Mouse (Mus musculus): ENCODE results near the gene Prkra. TPM values are rescaled to one million over a fixed set of nuclear protein-coding genes. Genes with fewer than 3 reads are reported as not detected.
"Not testable (repeated sequence)": the region's sequence is repeated elsewhere in the genome, so short reads cannot be mapped to it uniquely, and the experiment has no call there.

Prkra gene
- polyA plus RNA-seq, 1 experiment from 2014 or later = 33.1 TPM

DNA sequence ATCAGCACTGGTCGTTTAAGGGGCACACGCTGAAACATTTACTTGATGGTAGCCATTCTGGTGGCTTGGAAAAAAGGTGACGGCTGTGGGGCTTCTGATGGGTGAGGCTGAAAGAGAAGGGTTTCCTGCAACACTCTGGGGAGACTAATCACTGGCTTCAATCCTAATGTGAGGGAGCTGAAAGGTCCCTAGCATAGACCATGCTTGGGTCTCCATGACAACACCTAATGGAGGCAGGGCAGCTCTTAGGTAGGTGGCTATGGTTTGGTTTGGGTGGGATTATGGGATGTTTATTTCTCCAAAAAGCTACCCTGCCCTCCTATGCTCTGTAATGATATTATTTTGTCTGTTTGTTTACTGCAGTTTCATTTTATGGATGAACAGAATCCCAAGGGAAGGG, 7.6 kb upstream of the Prkra start:
- no peak overlapping the region for H3K4me3 ChIP-seq
- 65% methylated on average over 3 of the region's 3 CpGs for WGBS
- no peaks in the 10 kb centered on the region for H3K36me3 ChIP-seq
- no peak overlapping the region for H3K4me2 ChIP-seq
- H3K27ac ChIP-seq (ENCODE audit: poor library complexity, severe bottlenecking) = no peak overlapping the region
- no peaks in the 10 kb centered on the region for H3K27me3 ChIP-seq (replicated peaks)
- no peak overlapping the region for H3K9ac ChIP-seq
- no peaks in the 10 kb centered on the region for H3K4me1 ChIP-seq (replicated peaks)
- H3K9me3 ChIP-seq (replicated peaks) = no peaks in the 10 kb centered on the region
- ATAC-seq (ENCODE audit: insufficient number of reproducible peaks, low FRiP score) = no peak

DNA sequence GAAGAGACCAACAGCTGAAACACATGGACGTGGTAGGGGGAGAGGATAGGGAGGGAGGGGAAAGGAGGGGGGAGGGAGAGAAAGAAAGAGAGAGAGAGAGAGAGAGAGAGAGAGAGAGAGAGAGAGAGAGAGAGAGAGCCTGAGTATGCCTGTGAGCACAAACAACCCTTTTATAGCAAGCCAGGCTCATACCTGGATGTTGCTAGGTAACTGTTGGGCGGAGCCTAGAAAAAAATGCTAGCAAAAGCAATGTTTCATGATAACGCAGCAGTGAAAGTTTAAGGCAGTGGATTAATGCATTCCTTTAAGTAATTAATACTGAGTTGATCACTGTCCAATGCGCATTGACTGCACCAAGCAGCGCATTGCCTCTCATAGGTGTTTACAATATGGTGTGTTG, 6.8 kb upstream of the Prkra start:
- Histone ChIP-seq H3K4me3 (no peak overlapping the region), H3K36me3 (no peaks in the 10 kb centered on the region), H3K27ac (ENCODE audit: poor library complexity, severe bottlenecking) (no peak overlapping the region), H3K9ac (no peak overlapping the region), H3K4me1 (replicated peaks) (no peaks in the 10 kb centered on the region), H3K4me2 (no peak overlapping the region), H3K27me3 (replicated peaks) (no peaks in the 10 kb centered on the region), H3K9me3 (replicated peaks) (no peaks in the 10 kb centered on the region)
- ATAC-seq (ENCODE audit: insufficient number of reproducible peaks, low FRiP score) = no peak
- WGBS = 73% methylated on average over 5 of the region's 5 CpGs

GRCm38 (mm10) chr2:76653070-76653469, 5.3 kb upstream of the Prkra start:
- Histone ChIP-seq H3K27me3 (replicated peaks) (no peaks in the 10 kb centered on the region), H3K4me3 (no peak overlapping the region), H3K9ac (no peak overlapping the region), H3K36me3 (no peaks in the 10 kb centered on the region), H3K4me2 (no peak overlapping the region), H3K4me1 (replicated peaks) (peaks cover 3% of the 10 kb centered on the region; the same call in 1 of the 2 replicates), H3K27ac (ENCODE audit: poor library complexity, severe bottlenecking) (no peak overlapping the region), H3K9me3 (replicated peaks) (no peaks in the 10 kb centered on the region)
- no peak for ATAC-seq (ENCODE audit: insufficient number of reproducible peaks, low FRiP score)
- 83% methylated on average over 4 of the region's 4 CpGs for WGBS

DNA sequence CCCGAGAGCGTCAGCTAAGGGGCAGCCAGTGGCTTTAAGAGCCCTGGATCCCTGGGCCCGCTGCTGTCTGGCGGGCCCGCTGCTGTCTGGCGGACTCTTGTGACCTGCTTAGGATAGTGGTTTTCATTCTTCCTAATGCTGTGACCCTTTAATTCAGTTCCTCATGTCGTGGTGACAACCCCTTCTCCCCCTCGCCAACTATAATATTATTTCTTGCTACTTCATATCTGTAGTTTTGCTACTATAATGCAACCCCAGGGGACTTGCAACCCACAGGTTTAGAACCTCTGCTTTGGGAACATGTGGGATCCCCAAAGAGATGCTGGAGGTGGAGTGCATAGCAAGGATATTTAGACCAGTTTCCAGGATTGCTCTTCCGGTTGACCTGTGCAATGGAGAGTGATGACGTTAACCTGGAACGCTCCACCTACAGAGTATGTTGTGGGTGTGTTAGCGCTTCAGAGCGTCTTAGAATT, 889 bp upstream of the Prkra start:
- Histone ChIP-seq H3K27ac (ENCODE audit: poor library complexity, severe bottlenecking) (peak overlapping the region; percentile 92), H3K4me2 (peak overlapping the region; percentile 95), H3K4me3 (peak overlapping the region; percentile 87), H3K4me1 (replicated peaks) (peaks cover 21% of the 10 kb centered on the region), H3K27me3 (replicated peaks) (no peaks in the 10 kb centered on the region), H3K9me3 (replicated peaks) (no peaks in the 10 kb centered on the region), H3K9ac (peak overlapping the region; percentile 69), H3K36me3 (0 out of 2 replicates have a peak, but pooled peaks cover 10% of the 10 kb centered on the region)
- 29% methylated on average over 13 of the region's 13 CpGs for WGBS
- ATAC-seq (ENCODE audit: insufficient number of reproducible peaks, low FRiP score) = no peak

DNA sequence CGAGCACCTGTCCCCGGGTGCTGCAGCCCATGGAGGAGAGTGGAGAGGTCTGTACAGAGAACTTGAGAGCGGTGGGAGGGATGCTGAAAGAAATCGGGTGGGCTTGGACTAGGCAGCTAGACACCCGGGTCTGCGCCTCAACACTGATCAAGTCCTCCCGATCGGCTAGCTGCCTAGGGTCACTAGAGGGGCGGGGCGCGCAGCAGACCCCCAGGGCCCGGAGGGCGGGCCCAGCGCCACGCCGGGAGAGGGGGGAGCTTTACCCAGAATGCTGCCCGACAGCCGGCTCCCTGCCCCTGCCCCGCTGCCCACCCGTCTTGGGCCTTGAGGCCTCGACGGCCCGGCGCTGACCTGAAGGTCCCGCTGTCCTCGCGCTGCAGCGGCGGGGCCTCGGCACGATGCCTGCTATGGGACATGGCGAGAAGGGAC, 360 bp downstream of the Prkra start:
- Histone ChIP-seq H3K4me2 (peak overlapping the region; percentile 95), H3K27me3 (replicated peaks) (no peaks in the 10 kb centered on the region), H3K36me3 (peaks cover 12% of the 10 kb centered on the region), H3K9ac (peak overlapping the region; percentile 89), H3K4me3 (peak overlapping the region; percentile 87), H3K27ac (ENCODE audit: poor library complexity, severe bottlenecking) (peak overlapping the region; percentile 92), H3K9me3 (replicated peaks) (no peaks in the 10 kb centered on the region), H3K4me1 (replicated peaks) (peaks cover 23% of the 10 kb centered on the region)
- WGBS = 1% methylated on average over 26 of the region's 32 CpGs
- ATAC-seq (ENCODE audit: insufficient number of reproducible peaks, low FRiP score) = peak; percentile 54

GRCm38 (mm10) chr2:76643801-76644200, 4.0 kb downstream of the Prkra start:
- Histone ChIP-seq H3K4me1 (replicated peaks) (peaks cover 21% of the 10 kb centered on the region), H3K27ac (ENCODE audit: poor library complexity, severe bottlenecking) (no peak overlapping the region), H3K9ac (no peak overlapping the region), H3K36me3 (peaks cover 44% of the 10 kb centered on the region), H3K4me3 (no peak overlapping the region), H3K4me2 (no peak overlapping the region), H3K9me3 (replicated peaks) (no peaks in the 10 kb centered on the region), H3K27me3 (replicated peaks) (no peaks in the 10 kb centered on the region)
- no peak for ATAC-seq (ENCODE audit: insufficient number of reproducible peaks, low FRiP score)

- no peak overlapping the region for H3K9ac ChIP-seq
- no peaks in the 10 kb centered on the region for H3K27me3 ChIP-seq (replicated peaks)
- H3K27ac ChIP-seq (ENCODE audit: poor library complexity, severe bottlenecking) = no peak overlapping the region
- no peak overlapping the region for H3K4me2 ChIP-seq
- H3K36me3 ChIP-seq = peaks cover 70% of the 10 kb centered on the region
- no peak for ATAC-seq (ENCODE audit: insufficient number of reproducible peaks, low FRiP score)
- H3K9me3 ChIP-seq (replicated peaks) = no peaks in the 10 kb centered on the region
- 87% methylated on average over 2 of the region's 2 CpGs for WGBS
- H3K4me1 ChIP-seq (replicated peaks) = peaks cover 9% of the 10 kb centered on the region
- H3K4me3 ChIP-seq = no peak overlapping the region
These were observed 8.2 kb downstream of the Prkra start for GRCm38 (mm10) chr2:76639637-76640036.

DNA sequence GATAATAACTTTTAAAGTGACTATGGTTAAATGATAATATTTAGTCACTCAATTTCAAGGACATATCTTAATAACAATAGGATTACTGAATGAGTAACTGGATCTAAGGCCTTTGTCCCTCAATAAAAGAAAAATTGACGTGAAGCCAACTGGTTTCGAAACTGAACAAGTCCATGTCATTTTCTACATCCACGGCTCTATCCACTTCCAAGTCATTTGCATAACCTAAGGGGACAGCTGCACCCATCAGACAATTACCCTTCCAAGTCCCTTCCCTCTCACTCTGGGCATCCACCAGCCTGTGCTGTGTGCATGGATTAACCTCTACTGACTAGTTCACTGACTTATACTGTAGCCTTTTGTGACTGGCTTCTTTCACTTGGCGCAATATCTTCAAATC, 16.2 kb downstream of the Prkra start:
- no peak for ATAC-seq (ENCODE audit: insufficient number of reproducible peaks, low FRiP score)
- Histone ChIP-seq H3K9me3 (replicated peaks) (peaks cover 1% of the 10 kb centered on the region), H3K27ac (ENCODE audit: poor library complexity, severe bottlenecking) (no peak overlapping the region), H3K36me3 (peaks cover 85% of the 10 kb centered on the region), H3K9ac (no peak overlapping the region), H3K4me1 (replicated peaks) (no peaks in the 10 kb centered on the region), H3K4me2 (no peak overlapping the region), H3K4me3 (no peak overlapping the region), H3K27me3 (replicated peaks) (no peaks in the 10 kb centered on the region)
- 91% methylated on average over 4 of the region's 4 CpGs for WGBS

- no peak overlapping the region for H3K9ac ChIP-seq
- H3K4me2 ChIP-seq = no peak overlapping the region
- H3K27ac ChIP-seq (ENCODE audit: poor library complexity, severe bottlenecking) = no peak overlapping the region
- peaks cover 11% of the 10 kb centered on the region for H3K9me3 ChIP-seq (replicated peaks)
- no peaks in the 10 kb centered on the region for H3K4me1 ChIP-seq (replicated peaks)
- H3K4me3 ChIP-seq = no peak overlapping the region
- no peaks in the 10 kb centered on the region for H3K27me3 ChIP-seq (replicated peaks)
- peaks cover 85% of the 10 kb centered on the region for H3K36me3 ChIP-seq
- WGBS = 72% methylated on average over 12 of the region's 12 CpGs
- ATAC-seq (ENCODE audit: insufficient number of reproducible peaks, low FRiP score) = no peak
These were observed 17.5 kb downstream of the Prkra start for GRCm38 (mm10) chr2:76630293-76630692.

- H3K9ac ChIP-seq; H3K4me3 ChIP-seq; ATAC-seq (ENCODE audit: insufficient number of reproducible peaks, low FRiP score); H3K27ac ChIP-seq (ENCODE audit: poor library complexity, severe bottlenecking); H3K4me1 ChIP-seq (replicated peaks); H3K27me3 ChIP-seq (replicated peaks); H3K4me2 ChIP-seq: not testable (repeated sequence)
- H3K9me3 ChIP-seq (replicated peaks) = peaks cover 11% of the 10 kb centered on the region
- 73% methylated on average over 2 of the region's 2 CpGs for WGBS
- peaks cover 44% of the 10 kb centered on the region for H3K36me3 ChIP-seq
These were observed 25.5 kb downstream of the Prkra start for GRCm38 (mm10) chr2:76622316-76622715.

DNA sequence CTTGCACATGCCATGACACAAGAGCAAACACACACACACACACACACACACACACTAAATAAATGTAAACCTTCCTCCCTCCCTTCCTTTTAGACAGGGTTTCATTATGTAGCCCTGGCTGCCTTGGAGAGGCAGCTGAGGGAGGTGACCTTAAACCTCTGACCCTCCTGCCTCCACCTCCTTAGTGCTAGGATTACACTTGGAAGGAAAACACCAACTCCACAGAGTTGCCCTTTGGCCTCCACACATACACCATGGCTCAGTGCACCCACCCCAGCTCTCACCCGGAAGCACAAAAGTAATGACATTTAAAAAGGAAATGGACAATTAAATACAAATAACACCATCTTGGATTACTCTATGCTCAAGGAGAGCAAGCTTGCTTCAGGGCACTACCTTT, 26.1 kb downstream of the Prkra start:
- Histone ChIP-seq H3K27ac (ENCODE audit: poor library complexity, severe bottlenecking) (no peak overlapping the region), H3K4me2 (no peak overlapping the region), H3K4me3 (no peak overlapping the region), H3K9ac (no peak overlapping the region), H3K4me1 (replicated peaks) (no peaks in the 10 kb centered on the region), H3K27me3 (replicated peaks) (no peaks in the 10 kb centered on the region), H3K36me3 (peaks cover 38% of the 10 kb centered on the region), H3K9me3 (replicated peaks) (peaks cover 11% of the 10 kb centered on the region)
- 67% methylated on average over 1 of the region's 1 CpGs for WGBS
- no peak for ATAC-seq (ENCODE audit: insufficient number of reproducible peaks, low FRiP score)

GRCm38 (mm10) chr2:76620188-76620587, 27.6 kb downstream of the Prkra start:
- Histone ChIP-seq H3K4me2 (no peak overlapping the region), H3K27me3 (replicated peaks) (no peaks in the 10 kb centered on the region), H3K9me3 (replicated peaks) (no peaks in the 10 kb centered on the region), H3K4me3 (no peak overlapping the region), H3K36me3 (peaks cover 23% of the 10 kb centered on the region), H3K9ac (no peak overlapping the region), H3K27ac (ENCODE audit: poor library complexity, severe bottlenecking) (no peak overlapping the region), H3K4me1 (replicated peaks) (no peaks in the 10 kb centered on the region)
- ATAC-seq (ENCODE audit: insufficient number of reproducible peaks, low FRiP score) = no peak
- 73% methylated on average over 5 of the region's 5 CpGs for WGBS
